Mouse (Mus musculus) stomach, embryonic 14.5 days (tissue): ENCODE data around the gene Tfam. TPM values are rescaled to one million over a fixed set of nuclear protein-coding genes. Genes with fewer than 3 reads are reported as not detected.

Source experiments
- ATAC-seq: fragments of 200-750 bp; cut with Nextera tagmentation; 2 replicates; pipeline ENCODE4 v1.8.0; 2017; ENCODE audit warnings: low read depth, moderate TSS enrichment; ENCODE audit not compliant: insufficient number of reproducible peaks, insufficient read depth, low FRiP score
- H3K27ac ChIP-seq: fragments of 300-500 bp; sonication (generic); 2 replicates; pipeline ENCODE4 v1.5.1; 2014; ENCODE audit warnings: mild to moderate bottlenecking, low read length, moderate library complexity, mixed read lengths
- H3K27me3 ChIP-seq: fragments of 300-500 bp; sonication (generic); 2 replicates; pipeline ENCODE4 v1.6.1; 2014; ENCODE audit warnings: low read length, control low read depth, mixed read lengths; ENCODE audit not compliant: control insufficient read depth, insufficient read depth
- H3K36me3 ChIP-seq: fragments of 300-500 bp; sonication (generic); 2 replicates; pipeline ENCODE4 v1.6.1; 2014; ENCODE audit warnings: mild to moderate bottlenecking, control low read depth, low read length, moderate library complexity, mixed read lengths; ENCODE audit not compliant: control insufficient read depth, insufficient read depth
- H3K4me1 ChIP-seq: fragments of 300-500 bp; sonication (generic); 2 replicates; pipeline ENCODE4 v1.6.1; 2014; ENCODE audit warnings: low read length, control low read depth, mixed read lengths; ENCODE audit not compliant: control insufficient read depth, insufficient read depth
- H3K4me2 ChIP-seq: fragments of 300-500 bp; sonication (generic); replicated peaks from 2 replicates; pipeline ENCODE4 v1.6.1; 2014; ENCODE audit warnings: low read depth, low read length, control low read depth
- H3K4me3 ChIP-seq: fragments of 300-500 bp; sonication (generic); 2 replicates; pipeline ENCODE4 v1.5.1; 2014; ENCODE audit warnings: low read depth, low read length, control low read depth
- H3K9ac ChIP-seq: fragments of 300-500 bp; sonication (generic); replicated peaks from 2 replicates; pipeline ENCODE4 v1.6.1; 2014; ENCODE audit warnings: low read depth, mild to moderate bottlenecking, control low read depth, low read length, moderate library complexity, mixed read lengths
- H3K9me3 ChIP-seq: fragments of 300-500 bp; sonication (generic); 2 replicates; pipeline ENCODE4 v1.6.1; 2016; ENCODE audit warnings: low read depth, low read length, control low read depth; ENCODE audit not compliant: control insufficient read depth
- WGBS: fragments of 180-500 bp; shearing (Covaris S2); extraction: QIAGEN DNeasy Blood & Tissue Kit; methylation state at CpG from one replicate; pipeline ENCODE4 v1.1.7; 2014; 5-methylcytosine and 5-hydroxymethylcytosine counted together
- polyA plus RNA-seq: library from polyadenylated mRNA; unstranded; fragments of >200 nt; fragmentation: Nextera tagmentation; extraction: Ambion mirVana; gene quantifications from 2 replicates; pipeline ENCODE4 v1.2.1, GENCODE M21; 2014

Gene Tfam
- polyA plus RNA-seq, result 74.6 and 76.3 TPM in 2 replicates

DNA sequence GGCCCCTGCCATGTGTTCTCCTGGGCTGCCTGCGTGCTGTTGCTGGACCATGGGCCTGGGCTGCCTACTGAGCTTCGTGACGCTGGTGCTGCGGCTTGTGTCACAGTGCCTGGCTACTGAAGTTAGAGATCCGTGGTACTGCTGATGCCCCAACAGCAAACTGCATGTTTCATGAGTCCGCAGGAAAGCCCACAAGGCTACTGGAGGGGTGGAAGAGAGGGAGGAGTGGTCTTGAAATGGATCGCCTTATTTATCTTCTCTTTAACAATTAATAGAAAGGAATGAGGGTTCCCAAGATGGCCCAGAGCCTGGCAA, at the start of gene Tfam:
Gene Tfam, minus strand, starts transcription at position 41 of the 315 bp plus-strand sequence.
- Histone ChIP-seq H3K27ac (peak within 1 kb of the TSS; percentile 69), H3K4me2 (peak within 1 kb of the TSS; percentile 68), H3K4me1 (peaks cover 4% of the 10 kb centered on the region; the same call in 1 of the 2 replicates), H3K9me3 (no peaks in the 10 kb centered on the region), H3K4me3 (peak within 1 kb of the TSS; percentile 90), H3K9ac (peak within 1 kb of the TSS; percentile 89), H3K27me3 (no peaks in the 10 kb centered on the region), H3K36me3 (peaks cover 20% of the 10 kb centered on the region; the same call in 1 of the 2 replicates)
- WGBS, result 5% methylated on average over 7 of the region's 7 CpGs
- no peak for ATAC-seq

DNA sequence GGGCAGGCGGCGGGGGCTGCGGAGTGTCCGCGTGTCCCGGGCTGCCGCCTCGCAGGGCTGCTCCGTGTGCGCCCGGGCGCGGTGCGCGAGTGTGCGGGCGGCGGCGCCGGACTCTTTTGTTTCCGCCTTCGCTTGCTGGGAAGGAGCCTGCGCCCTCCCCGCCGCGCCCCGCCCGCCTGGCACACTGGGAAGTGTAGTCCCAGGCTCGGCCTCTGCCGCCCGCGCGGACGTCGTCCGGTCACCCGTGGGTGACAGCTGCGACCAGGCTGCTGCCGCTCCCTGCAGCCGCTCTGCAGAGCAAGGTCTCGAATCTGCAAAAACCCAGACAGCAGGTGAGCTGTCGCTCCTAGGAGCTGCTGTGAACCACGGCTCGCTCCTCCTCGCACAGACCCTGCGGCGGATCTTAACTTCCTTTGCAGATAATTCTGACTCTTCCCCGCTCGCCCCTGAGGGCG, 47.1 kb upstream of the Tfam start, which contains the start of gene Ube2d1:
Gene Ube2d1, minus strand, starts transcription at position 137 of the 455 bp plus-strand sequence.
- H3K4me2 ChIP-seq, result peak within 1 kb of the TSS; percentile 64
- no peaks in the 10 kb centered on the region for H3K9me3 ChIP-seq
- H3K9ac ChIP-seq, result peak within 1 kb of the TSS; percentile 87
- 0 out of 2 replicates have a peak, but pooled peaks cover 7% of the 10 kb centered on the region for H3K4me1 ChIP-seq
- under 1% methylated on average over 48 of the region's 50 CpGs for WGBS
- H3K36me3 ChIP-seq, result 0 out of 2 replicates have a peak, but pooled peaks cover 3% of the 10 kb centered on the region
- H3K27me3 ChIP-seq, result no peaks in the 10 kb centered on the region
- peak within 1 kb of the TSS; percentile 6; the same call in 1 of the 2 replicates for H3K27ac ChIP-seq
- peak; percentile 93 for ATAC-seq
- peak within 1 kb of the TSS; percentile 98 for H3K4me3 ChIP-seq

GRCm38 (mm10) chr10:71284511-71285125, 46.5 kb upstream of the Tfam start:
- no peaks in the 10 kb centered on the region for H3K27me3 ChIP-seq
- H3K27ac ChIP-seq, result peak overlapping the region; percentile 6; the same call in 1 of the 2 replicates
- peak; percentile 77 for ATAC-seq
- WGBS, result 0% methylated on average over 40 of the region's 41 CpGs
- 0 out of 2 replicates have a peak, but pooled peaks cover 3% of the 10 kb centered on the region for H3K36me3 ChIP-seq
- H3K9ac ChIP-seq, result peak overlapping the region; percentile 87
- peak overlapping the region; percentile 98 for H3K4me3 ChIP-seq
- no peaks in the 10 kb centered on the region for H3K9me3 ChIP-seq
- peak overlapping the region; percentile 64 for H3K4me2 ChIP-seq
- H3K4me1 ChIP-seq, result 0 out of 2 replicates have a peak, but pooled peaks cover 7% of the 10 kb centered on the region

GRCm38 (mm10) chr10:71284131-71284510, 46.0 kb upstream of the Tfam start:
- Histone ChIP-seq H3K27ac (no peak overlapping the region), H3K9ac (peak overlapping the region; percentile 87; the same call in 1 of the 2 replicates), H3K27me3 (no peaks in the 10 kb centered on the region), H3K9me3 (no peaks in the 10 kb centered on the region), H3K4me2 (peak overlapping the region; percentile 64), H3K36me3 (0 out of 2 replicates have a peak, but pooled peaks cover 3% of the 10 kb centered on the region), H3K4me1 (0 out of 2 replicates have a peak, but pooled peaks cover 7% of the 10 kb centered on the region), H3K4me3 (peak overlapping the region; percentile 98)
- 14% methylated on average over 8 of the region's 8 CpGs for WGBS
- ATAC-seq, result no peak

GRCm38 (mm10) chr10:71273008-71273739, 35.1 kb upstream of the Tfam start:
- Histone ChIP-seq H3K36me3 (no peaks in the 10 kb centered on the region; the same call in 1 of the 2 replicates), H3K27ac (no peak overlapping the region), H3K4me1 (no peaks in the 10 kb centered on the region), H3K27me3 (no peaks in the 10 kb centered on the region), H3K4me3 (no peak overlapping the region), H3K9ac (no peak overlapping the region), H3K9me3 (no peaks in the 10 kb centered on the region), H3K4me2 (no peak overlapping the region)
- 52% methylated on average over 9 of the region's 9 CpGs for WGBS
- no peak for ATAC-seq

DNA sequence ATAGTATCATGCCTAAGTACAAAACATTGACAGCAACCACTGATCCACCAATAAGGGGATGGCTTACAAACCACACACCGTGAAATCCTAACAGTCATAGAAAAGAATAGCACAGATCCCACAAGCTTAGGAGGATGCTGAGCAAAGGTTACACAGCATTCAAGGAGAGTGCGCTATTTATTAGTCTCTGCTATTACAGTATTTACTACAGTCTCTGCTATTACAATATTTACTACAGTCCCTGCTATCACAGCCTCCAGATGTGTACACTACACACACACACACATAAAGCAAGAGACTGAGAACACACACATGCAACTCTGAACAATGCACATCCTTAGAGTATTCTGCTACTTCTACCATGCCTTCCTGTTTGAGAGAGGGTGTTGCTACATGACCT, 29.9 kb upstream of the Tfam start:
- no peaks in the 10 kb centered on the region for H3K9me3 ChIP-seq
- H3K27ac ChIP-seq, result no peak overlapping the region
- H3K9ac ChIP-seq, result no peak overlapping the region
- H3K27me3 ChIP-seq, result no peaks in the 10 kb centered on the region
- ATAC-seq, result no peak
- H3K4me1 ChIP-seq, result no peaks in the 10 kb centered on the region
- H3K4me2 ChIP-seq, result no peak overlapping the region
- 92% methylated on average over 2 of the region's 2 CpGs for WGBS
- no peaks in the 10 kb centered on the region for H3K36me3 ChIP-seq
- no peak overlapping the region for H3K4me3 ChIP-seq

- 78% methylated on average over 11 of the region's 11 CpGs for WGBS
- Histone ChIP-seq H3K27ac (no peak overlapping the region), H3K4me3 (no peak overlapping the region), H3K9ac (no peak overlapping the region), H3K4me2 (no peak overlapping the region), H3K4me1 (no peaks in the 10 kb centered on the region), H3K36me3 (no peaks in the 10 kb centered on the region), H3K9me3 (no peaks in the 10 kb centered on the region), H3K27me3 (no peaks in the 10 kb centered on the region)
- ATAC-seq, result no peak
Observed at GRCm38 (mm10) chr10:71267511-71267910, 29.4 kb upstream of the Tfam start.

GRCm38 (mm10) chr10:71265067-71265466, 27.0 kb upstream of the Tfam start:
- WGBS, result 88% methylated on average over 4 of the region's 4 CpGs
- no peak overlapping the region for H3K4me2 ChIP-seq
- H3K27ac ChIP-seq, result no peak overlapping the region
- H3K27me3 ChIP-seq, result no peaks in the 10 kb centered on the region
- ATAC-seq, result no peak
- H3K4me1 ChIP-seq, result no peaks in the 10 kb centered on the region
- H3K9me3 ChIP-seq, result no peaks in the 10 kb centered on the region
- H3K36me3 ChIP-seq, result 0 out of 2 replicates have a peak, but pooled peaks cover 8% of the 10 kb centered on the region
- no peak overlapping the region for H3K9ac ChIP-seq
- no peak overlapping the region for H3K4me3 ChIP-seq
